Mouse (Mus musculus): ENCODE data around the gene Gdi2. TPM values are rescaled to one million over a fixed set of nuclear protein-coding genes. Genes with fewer than 3 reads are reported as not detected.

Gdi2 gene
- polyA plus RNA-seq, 1 experiment from 2014 or later = 421 TPM

DNA sequence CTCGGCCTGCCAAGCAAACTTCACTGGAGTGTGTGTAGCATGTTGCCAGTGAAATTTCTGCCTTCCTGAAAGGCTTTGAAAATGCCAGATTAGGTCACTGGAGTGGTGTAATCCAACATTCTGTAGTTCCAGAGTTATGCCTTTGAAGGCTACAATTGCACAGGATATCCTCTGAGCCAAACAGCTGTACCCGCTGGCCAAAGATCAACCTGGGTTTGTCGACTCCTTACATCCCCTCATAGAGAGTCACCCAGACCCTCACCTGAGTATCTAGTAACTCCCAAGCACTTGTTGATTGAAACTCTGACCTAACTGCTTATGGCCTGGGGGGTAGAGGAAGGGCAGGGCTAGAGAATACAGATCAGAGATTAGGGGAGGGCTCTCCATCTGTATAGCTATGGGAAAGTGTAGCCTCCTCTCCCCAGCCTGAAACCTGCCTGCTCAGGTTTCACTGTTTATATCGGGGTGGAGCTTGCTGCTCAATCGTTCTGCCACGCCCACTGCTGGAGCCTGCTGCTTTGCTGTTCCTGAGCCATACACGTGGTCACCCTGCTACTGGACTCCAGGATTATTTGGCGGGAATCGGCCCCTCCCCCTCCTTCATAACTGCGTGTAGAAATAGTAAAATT lies 6.1 kb upstream of the Gdi2 start:
- H3K4me3 ChIP-seq = no peak overlapping the region
- no peaks in the 10 kb centered on the region for H3K9me3 ChIP-seq
- no peak overlapping the region for H3K4me2 ChIP-seq
- H3K4me1 ChIP-seq = peaks cover under 1% of the 10 kb centered on the region; the same call in 1 of the 2 replicates
- WGBS = 50% methylated on average over 10 of the region's 10 CpGs
- H3K36me3 ChIP-seq = no peaks in the 10 kb centered on the region
- H3K27ac ChIP-seq = no peak overlapping the region
- ATAC-seq (ENCODE audit: insufficient number of reproducible peaks, low FRiP score, low TSS enrichment, low read depth) = no peak
- no peak overlapping the region for H3K9ac ChIP-seq
- H3K27me3 ChIP-seq = no peaks in the 10 kb centered on the region

DNA sequence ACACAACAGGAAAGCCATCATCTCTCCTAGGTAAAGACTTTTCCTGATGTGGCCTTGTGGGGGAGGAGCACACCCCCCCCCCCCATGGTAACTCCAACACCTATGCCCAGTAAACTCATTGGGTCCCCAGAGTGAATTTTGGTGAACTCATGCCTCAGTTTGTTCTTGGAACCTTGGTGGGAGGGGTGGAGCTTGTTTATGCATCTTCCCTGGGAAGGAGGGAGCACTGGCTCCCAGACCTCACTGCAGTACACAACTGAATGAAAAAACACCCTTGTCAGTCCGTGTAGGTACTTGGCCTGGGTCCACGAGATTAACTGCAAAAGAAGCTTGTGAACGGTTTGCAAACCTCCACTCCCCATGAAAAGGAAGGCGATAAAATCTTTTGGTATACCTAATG lies 5.4 kb upstream of the Gdi2 start:
- Histone ChIP-seq H3K27me3 (no peaks in the 10 kb centered on the region), H3K4me1 (peaks cover 5% of the 10 kb centered on the region; the same call in 1 of the 2 replicates), H3K27ac (no peak overlapping the region), H3K9ac (no peak overlapping the region), H3K4me2 (no peak overlapping the region), H3K9me3 (no peaks in the 10 kb centered on the region), H3K4me3 (no peak overlapping the region), H3K36me3 (no peaks in the 10 kb centered on the region)
- 57% methylated on average over 4 of the region's 4 CpGs for WGBS
- ATAC-seq (ENCODE audit: insufficient number of reproducible peaks, low FRiP score, low TSS enrichment, low read depth) = no peak

DNA sequence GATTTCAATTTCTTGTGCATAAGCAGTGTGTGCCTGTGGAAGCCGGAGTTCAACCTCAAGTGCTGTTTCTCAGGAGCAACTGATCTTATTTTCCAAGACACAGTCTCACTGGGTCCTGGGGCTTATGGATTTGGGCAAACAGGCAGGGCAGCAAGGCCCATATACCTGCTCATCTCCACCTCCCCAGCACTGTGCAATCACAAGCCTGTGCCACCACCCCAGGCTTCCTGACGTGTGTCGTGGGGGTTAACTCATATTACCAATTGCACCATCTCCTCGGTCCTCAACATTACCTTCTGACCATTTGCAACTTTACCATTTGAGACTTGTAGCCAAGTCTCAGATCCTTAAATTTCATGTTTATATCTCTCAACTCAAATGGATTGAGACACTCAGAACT lies 3.7 kb upstream of the Gdi2 start:
- Histone ChIP-seq H3K36me3 (no peaks in the 10 kb centered on the region), H3K4me2 (no peak overlapping the region), H3K27me3 (no peaks in the 10 kb centered on the region), H3K27ac (no peak overlapping the region), H3K9me3 (no peaks in the 10 kb centered on the region), H3K4me1 (peaks cover 6% of the 10 kb centered on the region), H3K4me3 (no peak overlapping the region), H3K9ac (no peak overlapping the region)
- ATAC-seq (ENCODE audit: insufficient number of reproducible peaks, low FRiP score, low TSS enrichment, low read depth) = no peak
- 87% methylated on average over 4 of the region's 4 CpGs for WGBS

DNA sequence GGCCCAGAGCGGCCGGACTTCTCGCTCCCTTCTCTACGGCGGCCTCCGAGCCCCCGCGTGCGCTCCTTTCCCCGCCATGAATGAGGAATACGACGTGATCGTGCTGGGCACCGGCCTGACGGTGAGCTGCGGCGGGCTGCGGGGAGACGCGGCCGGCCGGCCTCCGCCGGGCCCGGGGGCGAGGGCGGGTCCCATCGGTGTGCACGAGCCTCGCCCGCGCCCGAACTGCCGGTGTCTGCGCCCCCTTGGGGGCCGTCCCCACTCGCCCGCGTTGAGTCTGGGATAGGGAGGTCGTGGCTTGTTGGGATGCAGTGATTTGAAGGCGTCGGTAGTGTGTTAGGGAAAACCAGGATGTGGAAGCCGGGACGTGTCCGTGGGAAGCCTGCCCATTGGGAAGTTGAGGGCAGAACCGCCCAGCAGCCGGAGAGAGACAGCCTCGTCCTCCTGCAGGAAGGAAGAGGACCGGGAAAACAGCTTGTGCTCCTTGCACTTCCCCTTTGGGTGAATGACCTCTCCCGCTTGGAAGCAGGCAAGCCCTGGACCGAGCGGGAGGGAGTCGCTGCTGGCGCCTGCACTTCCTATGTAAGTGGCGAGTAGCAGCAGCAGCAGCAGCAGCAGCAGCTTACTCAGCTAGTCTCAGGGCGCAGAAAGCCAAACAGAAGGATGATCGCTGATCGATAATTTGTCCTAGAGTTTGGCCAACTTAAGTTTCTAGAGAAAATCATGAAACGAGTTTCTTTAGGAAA lies 533 bp downstream of the Gdi2 start:
- peak overlapping the region; percentile 98 for H3K9ac ChIP-seq
- under 1% methylated on average over 59 of the region's 59 CpGs for WGBS
- H3K9me3 ChIP-seq = no peaks in the 10 kb centered on the region
- H3K27ac ChIP-seq = peak overlapping the region; percentile 100
- H3K4me3 ChIP-seq = peak overlapping the region; percentile 79
- no peaks in the 10 kb centered on the region for H3K36me3 ChIP-seq
- peaks cover 21% of the 10 kb centered on the region for H3K4me1 ChIP-seq
- no peaks in the 10 kb centered on the region for H3K27me3 ChIP-seq
- peak overlapping the region; percentile 61 for H3K4me2 ChIP-seq
- peak; percentile 48 for ATAC-seq (ENCODE audit: insufficient number of reproducible peaks, low FRiP score, low TSS enrichment, low read depth)

DNA sequence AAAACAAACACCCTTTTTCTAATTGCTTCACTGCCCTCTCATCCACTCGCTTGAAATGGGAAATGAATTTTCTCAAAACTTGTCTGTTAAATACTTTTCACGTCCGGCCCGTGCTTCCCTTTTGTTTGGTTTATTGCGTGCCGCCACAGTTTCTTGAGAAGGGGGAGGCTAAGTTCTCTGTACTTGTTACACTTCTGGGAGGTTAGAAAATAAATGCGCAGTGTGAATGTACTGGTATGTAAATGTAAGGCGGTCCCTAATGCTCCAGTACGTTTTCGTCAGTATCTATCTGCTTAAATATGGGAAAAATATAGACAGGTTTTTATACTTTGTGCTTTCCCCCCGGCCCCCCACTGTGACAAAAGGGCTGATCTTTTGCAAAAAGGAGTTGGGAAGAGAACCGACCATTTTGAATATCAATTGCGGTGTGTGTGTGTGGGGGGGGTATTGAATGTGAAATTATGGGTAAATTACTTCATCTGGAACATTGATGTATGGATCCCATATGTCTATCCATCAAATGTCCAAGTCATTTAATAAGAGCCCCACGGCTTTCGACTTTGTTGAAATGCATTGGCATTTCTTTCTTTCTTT lies 1.2 kb downstream of the Gdi2 start:
- ATAC-seq (ENCODE audit: insufficient number of reproducible peaks, low FRiP score, low TSS enrichment, low read depth) = no peak
- H3K4me1 ChIP-seq = peaks cover 26% of the 10 kb centered on the region
- H3K27ac ChIP-seq = peak overlapping the region; percentile 100
- peak overlapping the region; percentile 98 for H3K9ac ChIP-seq
- peak overlapping the region; percentile 61 for H3K4me2 ChIP-seq
- H3K4me3 ChIP-seq = peak overlapping the region; percentile 79
- 2% methylated on average over 15 of the region's 15 CpGs for WGBS
- no peaks in the 10 kb centered on the region for H3K36me3 ChIP-seq
- no peaks in the 10 kb centered on the region for H3K9me3 ChIP-seq
- no peaks in the 10 kb centered on the region for H3K27me3 ChIP-seq

DNA sequence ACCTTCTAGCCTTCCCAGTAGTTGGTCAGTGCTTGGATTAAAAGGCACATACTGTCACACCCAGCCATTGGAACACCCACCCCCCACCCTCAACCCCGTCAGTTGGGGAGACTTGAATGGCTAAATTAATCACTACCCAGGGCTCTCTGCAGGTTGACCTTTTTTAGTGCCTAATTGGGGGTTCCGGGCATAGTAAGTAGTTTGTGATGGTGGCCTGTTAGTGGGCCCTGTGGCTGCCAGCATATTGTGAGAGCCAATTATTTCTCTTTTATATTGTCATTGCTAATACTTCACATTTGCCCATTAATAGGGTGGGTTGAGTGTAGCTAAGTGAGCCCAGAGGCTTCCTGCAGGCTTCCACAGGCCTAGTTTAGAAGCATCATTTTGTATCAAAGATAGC lies 2.3 kb downstream of the Gdi2 start:
- Histone ChIP-seq H3K27ac (no peak overlapping the region), H3K4me1 (peaks cover 34% of the 10 kb centered on the region), H3K9ac (no peak overlapping the region), H3K4me2 (peak overlapping the region; percentile 61), H3K4me3 (peak overlapping the region; percentile 79; the same call in 1 of the 2 replicates), H3K9me3 (no peaks in the 10 kb centered on the region), H3K27me3 (no peaks in the 10 kb centered on the region), H3K36me3 (no peaks in the 10 kb centered on the region)
- no peak for ATAC-seq (ENCODE audit: insufficient number of reproducible peaks, low FRiP score, low TSS enrichment, low read depth)
- 21% methylated on average over 2 of the region's 2 CpGs for WGBS

DNA sequence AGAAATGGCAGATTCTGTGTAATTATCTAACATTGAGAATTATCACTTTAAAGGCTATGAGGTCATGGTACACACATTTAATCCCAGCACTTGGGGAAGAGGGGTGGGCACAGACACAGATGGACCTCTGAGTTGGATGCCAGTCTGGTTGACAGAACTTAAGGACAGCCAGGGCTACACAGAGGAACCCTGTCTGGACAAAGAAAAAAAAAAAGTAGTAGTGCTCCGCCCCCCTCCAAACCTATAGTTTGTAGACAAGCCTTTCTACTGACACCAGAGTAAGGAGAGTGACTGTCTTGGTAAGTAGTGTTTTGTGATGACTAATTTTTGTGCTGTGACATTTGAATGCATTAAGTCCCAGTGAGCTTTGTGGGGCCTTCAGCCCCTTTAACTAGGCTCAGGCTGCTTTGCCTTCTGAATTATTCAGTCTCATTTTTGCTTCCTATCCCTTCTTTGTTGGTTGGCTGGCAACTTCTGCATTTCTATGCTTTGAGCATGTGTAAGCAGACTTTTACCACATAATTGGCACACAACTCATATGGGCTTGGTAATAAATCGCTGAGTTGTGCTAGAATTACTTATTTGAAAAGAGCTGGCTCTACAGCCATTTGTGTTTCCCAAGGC lies 3.4 kb downstream of the Gdi2 start:
- Histone ChIP-seq H3K27me3 (no peaks in the 10 kb centered on the region), H3K4me3 (no peak overlapping the region), H3K36me3 (no peaks in the 10 kb centered on the region), H3K4me1 (peaks cover 44% of the 10 kb centered on the region), H3K9me3 (no peaks in the 10 kb centered on the region), H3K4me2 (no peak overlapping the region), H3K9ac (no peak overlapping the region), H3K27ac (no peak overlapping the region)
- WGBS = 84% methylated on average over 2 of the region's 2 CpGs
- no peak for ATAC-seq (ENCODE audit: insufficient number of reproducible peaks, low FRiP score, low TSS enrichment, low read depth)

DNA sequence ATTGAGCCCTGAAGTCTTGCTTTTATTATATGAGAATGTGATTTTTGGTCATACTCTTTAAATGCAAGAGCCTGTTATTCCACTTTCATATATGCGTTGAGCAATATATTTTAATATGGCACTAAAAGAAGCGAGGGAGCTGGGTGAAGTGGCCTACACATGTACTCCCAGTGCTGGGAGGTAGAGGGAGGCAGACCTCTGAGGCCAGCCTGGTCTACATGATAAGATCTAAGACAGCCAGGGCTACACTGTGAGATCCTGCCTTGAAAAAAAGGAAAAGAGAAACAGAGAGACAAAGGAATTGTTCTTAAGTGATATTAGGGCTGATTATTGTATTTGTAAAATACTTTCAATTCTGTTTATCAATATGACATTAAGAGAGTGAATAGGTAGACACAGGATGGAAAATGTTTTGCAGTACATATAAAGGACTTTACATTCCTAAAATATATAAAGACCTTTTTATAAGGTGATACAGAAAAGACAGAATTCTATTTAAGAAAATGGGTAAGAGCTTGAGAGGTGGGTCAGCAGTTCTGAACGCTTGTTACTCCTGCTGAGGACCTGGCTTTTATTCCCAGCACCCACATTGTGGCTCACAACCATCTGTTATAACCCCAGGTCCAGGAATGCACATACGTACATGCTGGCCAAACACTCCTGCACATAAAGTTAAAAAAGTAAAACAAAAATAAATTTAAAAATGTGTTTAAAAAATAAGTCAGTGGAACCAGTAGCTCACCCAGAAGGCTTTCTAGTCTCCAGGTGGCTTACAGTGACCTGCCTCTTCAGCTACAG lies 6.4 kb downstream of the Gdi2 start:
- H3K27ac ChIP-seq = no peak overlapping the region; the same call in 1 of the 2 replicates
- peaks cover 45% of the 10 kb centered on the region for H3K4me1 ChIP-seq
- H3K27me3 ChIP-seq = no peaks in the 10 kb centered on the region
- H3K4me2 ChIP-seq = no peak overlapping the region
- ATAC-seq (ENCODE audit: insufficient number of reproducible peaks, low FRiP score, low TSS enrichment, low read depth) = no peak
- peaks cover 9% of the 10 kb centered on the region for H3K36me3 ChIP-seq
- H3K4me3 ChIP-seq = no peak overlapping the region
- no peaks in the 10 kb centered on the region for H3K9me3 ChIP-seq
- 63% methylated on average over 4 of the region's 4 CpGs for WGBS
- no peak overlapping the region for H3K9ac ChIP-seq

DNA sequence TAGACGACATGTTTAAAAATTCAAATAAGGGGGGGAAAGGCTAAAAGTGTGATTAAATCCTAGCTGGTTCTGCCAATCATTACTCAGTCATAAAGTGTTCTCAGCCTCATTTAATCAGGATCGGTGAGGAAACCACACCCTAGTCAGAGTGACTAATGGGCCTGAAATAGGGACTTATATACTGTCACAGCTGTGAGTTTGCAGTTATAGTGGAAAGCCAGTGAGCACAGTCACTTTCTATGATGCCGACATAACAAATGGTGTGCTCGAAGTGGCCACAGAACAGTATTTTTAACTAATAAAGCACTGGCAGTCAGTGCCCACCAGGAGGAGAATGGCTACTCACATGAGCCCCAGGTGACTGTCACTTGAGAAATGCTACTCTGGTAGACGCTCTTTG lies 7.1 kb downstream of the Gdi2 start:
- peaks cover 11% of the 10 kb centered on the region for H3K36me3 ChIP-seq

DNA sequence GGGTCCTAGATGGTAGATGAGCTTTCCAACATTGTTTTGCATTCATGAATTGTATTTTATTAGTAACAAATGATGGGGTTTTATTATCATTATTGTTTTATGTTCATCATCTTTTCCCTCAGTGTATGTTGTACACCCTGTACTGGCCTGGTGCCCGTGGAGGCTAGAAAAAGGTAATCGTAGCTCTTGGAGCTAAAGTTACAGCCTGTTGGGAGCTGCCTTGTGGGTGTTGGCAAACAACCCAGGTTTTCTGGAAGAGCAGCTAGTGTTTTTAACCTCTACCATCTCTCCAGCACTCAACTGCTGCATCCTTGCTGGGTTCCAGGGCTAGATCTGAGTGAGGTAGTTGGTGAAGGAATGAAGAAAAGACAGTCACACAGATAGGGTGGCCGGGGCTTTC lies 9.5 kb downstream of the Gdi2 start:
- no peak overlapping the region for H3K27ac ChIP-seq
- no peak overlapping the region for H3K4me3 ChIP-seq
- no peak overlapping the region for H3K4me2 ChIP-seq
- H3K9ac ChIP-seq = no peak overlapping the region
- peaks cover 19% of the 10 kb centered on the region for H3K36me3 ChIP-seq
- WGBS = 57% methylated on average over 3 of the region's 3 CpGs
- H3K9me3 ChIP-seq = no peaks in the 10 kb centered on the region
- no peaks in the 10 kb centered on the region for H3K27me3 ChIP-seq
- ATAC-seq (ENCODE audit: insufficient number of reproducible peaks, low FRiP score, low TSS enrichment, low read depth) = no peak
- H3K4me1 ChIP-seq = peaks cover 32% of the 10 kb centered on the region

More for the DNA sequence above, 7.1 kb downstream of the Gdi2 start:
- no peak for ATAC-seq (ENCODE audit: insufficient number of reproducible peaks, low FRiP score, low TSS enrichment, low read depth)
- H3K4me3 ChIP-seq = no peak overlapping the region
- peaks cover 42% of the 10 kb centered on the region for H3K4me1 ChIP-seq
- no peaks in the 10 kb centered on the region for H3K9me3 ChIP-seq
- H3K27ac ChIP-seq = no peak overlapping the region; the same call in 1 of the 2 replicates
- no peak overlapping the region for H3K4me2 ChIP-seq
- H3K9ac ChIP-seq = no peak overlapping the region
- 46% methylated on average over 5 of the region's 5 CpGs for WGBS
- no peaks in the 10 kb centered on the region for H3K27me3 ChIP-seq

DNA sequence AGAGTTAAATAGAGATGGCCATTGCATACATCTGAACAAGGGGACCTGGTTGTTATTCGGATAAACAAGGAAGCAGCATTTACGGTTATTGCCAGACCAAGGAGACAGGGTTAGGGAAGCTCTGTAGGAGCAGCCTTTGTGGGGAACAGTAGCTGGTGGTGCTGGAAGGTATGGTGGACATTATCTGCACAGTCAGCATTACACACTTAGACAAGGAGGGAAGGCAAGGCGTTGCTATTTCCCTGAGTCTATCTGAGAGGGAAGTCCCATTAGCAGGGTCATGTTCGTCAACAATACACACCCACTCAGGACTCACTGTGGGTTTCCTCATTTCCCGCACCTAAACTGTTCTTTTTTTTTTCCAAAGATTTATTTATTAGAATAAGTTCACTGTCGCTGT lies 10.0 kb downstream of the Gdi2 start:
- no peak for ATAC-seq (ENCODE audit: insufficient number of reproducible peaks, low FRiP score, low TSS enrichment, low read depth)

More for the DNA sequence above, 10.0 kb downstream of the Gdi2 start:
- no peaks in the 10 kb centered on the region for H3K27me3 ChIP-seq
- no peak overlapping the region for H3K4me2 ChIP-seq
- WGBS = 89% methylated on average over 6 of the region's 6 CpGs
- peaks cover 23% of the 10 kb centered on the region for H3K36me3 ChIP-seq
- H3K4me3 ChIP-seq = no peak overlapping the region
- peaks cover 32% of the 10 kb centered on the region for H3K4me1 ChIP-seq
- no peak overlapping the region for H3K9ac ChIP-seq
- H3K27ac ChIP-seq = no peak overlapping the region
- H3K9me3 ChIP-seq = no peaks in the 10 kb centered on the region
